Mouse (Mus musculus): Measurements from ENCODE around the gene Smarcd1. TPM values are rescaled to one million over a fixed set of nuclear protein-coding genes. Genes with fewer than 3 reads are reported as not detected.

Gene Smarcd1
- polyA plus RNA-seq, 1 experiment from 2014 or later = 134 TPM

GRCm38 (mm10) chr15:99669392-99669791 lies 32.5 kb upstream of the Smarcd1 start:
- peak overlapping the region; percentile 96 for H3K9ac ChIP-seq

DNA sequence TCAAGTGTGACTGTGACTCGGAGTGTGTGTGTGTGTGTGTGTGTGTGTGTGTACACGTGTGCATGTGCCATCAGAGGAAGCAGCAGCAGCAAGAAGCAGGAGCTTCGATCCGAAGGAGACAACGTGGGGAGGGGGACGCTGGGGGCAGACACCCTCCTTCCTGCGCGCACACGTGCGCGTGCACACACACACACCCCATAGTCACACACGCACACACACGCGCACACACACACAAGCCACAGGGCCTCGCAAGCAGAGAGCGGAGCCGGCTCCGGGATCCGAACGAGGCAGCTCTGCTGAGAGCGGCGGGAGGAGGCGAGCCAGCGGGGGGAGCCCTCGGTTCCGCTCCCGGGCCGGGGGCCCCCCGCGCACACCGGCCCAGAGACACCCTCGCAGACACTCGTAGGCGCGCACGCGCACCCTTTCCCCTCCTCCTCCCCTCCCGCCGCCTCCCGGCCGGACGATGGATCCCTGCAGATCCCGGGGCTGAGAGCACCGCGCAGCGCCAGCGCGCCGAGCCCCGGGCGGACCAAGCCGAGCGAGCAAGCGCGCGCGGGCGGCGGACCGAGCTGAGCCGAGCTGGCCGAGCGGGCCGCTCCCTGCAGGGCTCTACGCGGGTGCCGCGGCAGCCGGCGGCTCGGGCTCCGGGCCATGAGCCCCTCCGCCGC lies 31.6 kb upstream of the Smarcd1 start, which contains the start of gene Asic1:
Asic1 (plus strand) TSS at position 215 of the 668 bp plus-strand sequence.
- Histone ChIP-seq H3K27ac (peak within 1 kb of the TSS; percentile 96), H3K36me3 (peaks cover 13% of the 10 kb centered on the region; the same call in 1 of the 2 replicates), H3K4me3 (peak within 1 kb of the TSS; percentile 78), H3K9ac (peak within 1 kb of the TSS; percentile 96), H3K4me1 (replicated peaks) (peaks cover 79% of the 10 kb centered on the region), H3K4me2 (peak within 1 kb of the TSS; percentile 68), H3K9me3 (no peaks in the 10 kb centered on the region), H3K27me3 (0 out of 2 replicates have a peak, but pooled peaks cover 5% of the 10 kb centered on the region)
- under 1% methylated on average over 68 of the region's 74 CpGs for WGBS
- ATAC-seq (ENCODE audit: low FRiP score) = peak; percentile 65

More at GRCm38 (mm10) chr15:99669392-99669791, 32.5 kb upstream of the Smarcd1 start:
- no peak for ATAC-seq (ENCODE audit: low FRiP score)
- H3K4me3 ChIP-seq = peak overlapping the region; percentile 78
- WGBS = 0% methylated on average over 1 of the region's 1 CpGs
- H3K4me1 ChIP-seq (replicated peaks) = peaks cover 79% of the 10 kb centered on the region
- 0 out of 2 replicates have a peak, but pooled peaks cover 5% of the 10 kb centered on the region for H3K27me3 ChIP-seq
- H3K9me3 ChIP-seq = no peaks in the 10 kb centered on the region
- H3K36me3 ChIP-seq = peaks cover 13% of the 10 kb centered on the region; the same call in 1 of the 2 replicates
- H3K27ac ChIP-seq = peak overlapping the region; percentile 96
- H3K4me2 ChIP-seq = peak overlapping the region; percentile 68

DNA sequence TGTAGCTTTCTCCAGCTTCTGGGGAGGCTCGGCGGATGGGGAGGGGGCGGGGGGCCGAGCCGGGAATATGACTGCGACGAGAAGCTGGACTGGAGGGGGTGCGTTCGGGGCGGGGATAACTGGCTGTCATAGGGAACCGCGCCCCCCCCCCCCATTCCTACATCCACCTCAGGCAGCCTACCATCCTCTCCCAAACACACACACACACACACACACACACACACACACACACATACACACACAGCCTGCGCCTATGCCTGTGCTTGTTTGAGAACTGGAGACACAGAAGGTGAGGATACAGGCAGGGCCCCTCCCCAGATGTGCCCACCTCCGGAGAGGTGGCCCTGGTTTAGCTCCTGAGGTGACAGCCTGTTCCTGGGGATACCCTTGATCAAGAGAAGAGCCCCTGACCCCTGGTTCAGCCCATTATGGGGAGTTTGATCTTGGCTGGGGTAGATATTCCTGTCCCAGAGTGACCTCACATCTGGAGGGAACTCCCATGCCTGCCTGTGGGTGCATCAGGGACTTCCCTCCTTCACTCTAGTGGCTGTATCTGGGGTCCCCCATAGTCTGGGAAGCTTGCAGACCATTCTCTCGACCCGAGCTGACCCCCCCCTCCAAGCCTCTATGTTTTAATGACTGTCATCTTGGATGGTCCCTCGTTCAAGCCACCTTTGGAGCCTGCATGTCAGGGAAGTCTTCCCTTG lies 30.8 kb upstream of the Smarcd1 start:
- peak overlapping the region; percentile 78 for H3K4me3 ChIP-seq
- peaks cover 79% of the 10 kb centered on the region for H3K4me1 ChIP-seq (replicated peaks)
- H3K9me3 ChIP-seq = no peaks in the 10 kb centered on the region
- peak overlapping the region; percentile 96 for H3K9ac ChIP-seq
- H3K27ac ChIP-seq = peak overlapping the region; percentile 96
- peaks cover 13% of the 10 kb centered on the region; the same call in 1 of the 2 replicates for H3K36me3 ChIP-seq
- 0 out of 2 replicates have a peak, but pooled peaks cover 5% of the 10 kb centered on the region for H3K27me3 ChIP-seq
- H3K4me2 ChIP-seq = peak overlapping the region; percentile 68
- ATAC-seq (ENCODE audit: low FRiP score) = peak; percentile 37
- 24% methylated on average over 5 of the region's 17 CpGs for WGBS

GRCm38 (mm10) chr15:99671783-99672182 lies 30.1 kb upstream of the Smarcd1 start:
- peak overlapping the region; percentile 96 for H3K9ac ChIP-seq
- H3K4me1 ChIP-seq (replicated peaks) = peaks cover 79% of the 10 kb centered on the region
- H3K4me3 ChIP-seq = peak overlapping the region; percentile 78
- H3K27me3 ChIP-seq = 0 out of 2 replicates have a peak, but pooled peaks cover 5% of the 10 kb centered on the region
- H3K4me2 ChIP-seq = peak overlapping the region; percentile 68
- no peak for ATAC-seq (ENCODE audit: low FRiP score)
- peak overlapping the region; percentile 96 for H3K27ac ChIP-seq
- 70% methylated on average over 14 of the region's 14 CpGs for WGBS
- peaks cover 13% of the 10 kb centered on the region; the same call in 1 of the 2 replicates for H3K36me3 ChIP-seq
- H3K9me3 ChIP-seq = no peaks in the 10 kb centered on the region

DNA sequence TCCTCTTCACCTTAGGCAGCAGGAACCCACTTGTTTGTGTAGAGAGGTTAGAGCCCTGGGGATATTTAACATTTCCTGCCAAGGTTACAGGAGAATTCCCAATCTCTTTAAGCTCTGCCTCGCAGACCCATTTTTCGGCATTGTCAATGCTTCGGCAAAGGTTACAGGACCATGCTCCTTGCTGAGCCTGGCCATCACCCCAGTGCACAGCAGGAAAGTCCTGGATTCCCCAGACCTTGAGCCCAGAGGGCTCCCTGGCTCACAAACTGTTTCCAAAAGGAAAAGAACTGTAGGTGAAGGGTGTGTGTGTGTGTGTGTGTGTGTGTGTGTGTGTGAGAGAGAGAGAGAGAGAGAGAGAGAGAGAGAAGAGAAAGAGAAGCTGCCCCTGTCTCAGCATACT lies 27.1 kb upstream of the Smarcd1 start:
- peaks cover 89% of the 10 kb centered on the region for H3K4me1 ChIP-seq (replicated peaks)
- H3K36me3 ChIP-seq = peaks cover 13% of the 10 kb centered on the region; the same call in 1 of the 2 replicates
- H3K27ac ChIP-seq = peak overlapping the region; percentile 35; the same call in 1 of the 2 replicates
- H3K4me3 ChIP-seq = peak overlapping the region; percentile 26
- H3K27me3 ChIP-seq = 0 out of 2 replicates have a peak, but pooled peaks cover 5% of the 10 kb centered on the region
- ATAC-seq (ENCODE audit: low FRiP score) = no peak
- 79% methylated on average over 3 of the region's 3 CpGs for WGBS
- peak overlapping the region; percentile 35 for H3K9ac ChIP-seq
- peak overlapping the region; percentile 68 for H3K4me2 ChIP-seq
- no peaks in the 10 kb centered on the region for H3K9me3 ChIP-seq

- H3K9me3 ChIP-seq = no peaks in the 10 kb centered on the region
- peak overlapping the region; percentile 68 for H3K4me2 ChIP-seq
- peaks cover 20% of the 10 kb centered on the region for H3K36me3 ChIP-seq
- H3K9ac ChIP-seq = peak overlapping the region; percentile 68
- H3K4me3 ChIP-seq = peak overlapping the region; percentile 21
- WGBS = 16% methylated on average over 8 of the region's 8 CpGs
- H3K4me1 ChIP-seq (replicated peaks) = peaks cover 74% of the 10 kb centered on the region
- 0 out of 2 replicates have a peak, but pooled peaks cover under 1% of the 10 kb centered on the region for H3K27me3 ChIP-seq
- peak; percentile 58; the same call in 1 of the 2 replicates for ATAC-seq (ENCODE audit: low FRiP score)
- peak overlapping the region; percentile 88 for H3K27ac ChIP-seq
Observed at GRCm38 (mm10) chr15:99677089-99677488, 24.8 kb upstream of the Smarcd1 start.

DNA sequence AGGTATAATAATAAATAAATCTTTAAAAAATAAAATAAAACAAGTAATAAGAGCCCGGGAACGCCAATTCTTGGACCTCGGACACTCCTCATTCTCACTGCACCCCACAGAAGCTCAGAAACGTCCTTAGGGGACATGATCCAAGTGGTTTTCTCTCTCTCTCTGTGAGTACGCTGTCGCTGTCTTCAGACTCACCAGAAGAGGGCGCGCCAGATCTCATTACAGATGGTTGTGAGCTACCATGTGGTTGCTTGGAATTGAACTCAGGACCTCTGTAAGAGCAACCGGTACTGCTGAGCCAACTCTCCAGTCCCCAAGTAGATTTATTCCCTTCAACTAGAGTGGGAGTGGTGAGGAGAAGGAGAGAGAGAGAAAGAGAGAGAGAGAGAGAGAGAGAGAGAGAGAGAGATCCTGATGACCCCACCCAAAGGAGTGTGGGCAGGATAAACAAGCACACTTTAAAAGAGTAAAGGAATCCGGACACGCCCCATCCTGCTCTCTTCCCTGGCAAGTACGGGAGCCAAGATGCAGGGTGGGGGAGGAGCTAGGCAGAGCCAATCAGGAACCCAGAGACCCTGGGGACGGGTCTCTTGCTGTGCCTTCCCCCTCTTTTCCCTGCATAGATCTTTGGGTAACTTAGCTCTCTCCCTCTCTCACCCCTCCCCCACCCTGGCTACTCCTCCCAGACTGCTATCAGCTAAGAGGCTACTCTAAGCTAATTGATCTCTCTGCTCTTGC lies 23.7 kb upstream of the Smarcd1 start:
- Histone ChIP-seq H3K27ac (no peak overlapping the region), H3K9ac (no peak overlapping the region), H3K9me3 (no peaks in the 10 kb centered on the region), H3K4me3 (no peak overlapping the region), H3K4me1 (replicated peaks) (peaks cover 63% of the 10 kb centered on the region), H3K27me3 (no peaks in the 10 kb centered on the region), H3K4me2 (0 out of 2 replicates have a peak overlapping the region, but pooled peaks have one; percentile 13), H3K36me3 (peaks cover 22% of the 10 kb centered on the region)
- 19% methylated on average over 13 of the region's 13 CpGs for WGBS
- ATAC-seq (ENCODE audit: low FRiP score) = peak; percentile 35; the same call in 1 of the 2 replicates

DNA sequence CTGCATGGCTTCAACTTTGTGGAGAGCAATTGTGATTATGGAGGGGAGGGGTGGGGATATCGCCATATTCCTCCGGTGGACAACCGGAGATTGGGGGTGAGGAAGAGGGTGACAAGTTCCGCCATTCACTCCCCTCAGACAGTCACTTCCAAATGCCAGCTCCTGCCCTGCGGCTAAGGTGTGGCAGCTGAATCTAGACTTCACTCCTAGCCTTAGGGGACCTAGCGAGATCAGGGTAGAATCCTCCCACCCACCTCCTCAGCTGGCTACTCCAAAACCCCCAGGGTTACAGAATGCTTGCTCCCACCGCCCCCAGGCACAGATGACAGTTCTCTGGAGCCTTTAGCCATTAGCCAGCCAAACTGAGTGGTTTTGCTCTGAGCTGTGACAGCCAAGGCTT lies 22.9 kb upstream of the Smarcd1 start:
- Histone ChIP-seq H3K27ac (peak overlapping the region; percentile 23; the same call in 1 of the 2 replicates), H3K9me3 (no peaks in the 10 kb centered on the region), H3K4me2 (0 out of 2 replicates have a peak overlapping the region, but pooled peaks have one; percentile 13), H3K4me3 (no peak overlapping the region), H3K36me3 (peaks cover 28% of the 10 kb centered on the region), H3K4me1 (replicated peaks) (peaks cover 55% of the 10 kb centered on the region), H3K27me3 (no peaks in the 10 kb centered on the region), H3K9ac (no peak overlapping the region)
- no peak for ATAC-seq (ENCODE audit: low FRiP score)
- 72% methylated on average over 7 of the region's 7 CpGs for WGBS

DNA sequence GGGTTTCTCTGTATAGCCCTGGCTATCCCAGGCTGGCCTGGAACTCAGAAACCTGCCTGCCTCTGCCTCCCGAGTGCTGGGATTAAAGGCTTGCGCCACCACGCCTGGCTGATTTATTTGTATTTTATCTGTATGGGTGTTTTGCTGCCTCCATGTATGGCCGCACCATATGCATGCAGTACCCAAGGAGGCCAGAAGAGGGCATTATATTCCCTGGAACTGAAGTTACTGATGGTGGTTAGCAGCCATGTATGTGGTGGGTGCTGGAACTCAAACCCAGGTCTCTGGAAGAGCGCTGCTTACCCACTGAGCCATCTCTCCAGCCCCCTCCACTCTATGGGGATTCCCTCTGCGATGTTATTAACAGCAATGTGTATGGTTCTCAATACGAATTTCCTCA lies 19.0 kb upstream of the Smarcd1 start:
- no peak for ATAC-seq (ENCODE audit: low FRiP score)
- 93% methylated on average over 7 of the region's 7 CpGs for WGBS
- Histone ChIP-seq H3K4me2 (no peak overlapping the region), H3K36me3 (peaks cover 61% of the 10 kb centered on the region), H3K4me3 (no peak overlapping the region), H3K9me3 (no peaks in the 10 kb centered on the region), H3K4me1 (replicated peaks) (peaks cover 16% of the 10 kb centered on the region), H3K9ac (no peak overlapping the region), H3K27me3 (no peaks in the 10 kb centered on the region), H3K27ac (no peak overlapping the region)

DNA sequence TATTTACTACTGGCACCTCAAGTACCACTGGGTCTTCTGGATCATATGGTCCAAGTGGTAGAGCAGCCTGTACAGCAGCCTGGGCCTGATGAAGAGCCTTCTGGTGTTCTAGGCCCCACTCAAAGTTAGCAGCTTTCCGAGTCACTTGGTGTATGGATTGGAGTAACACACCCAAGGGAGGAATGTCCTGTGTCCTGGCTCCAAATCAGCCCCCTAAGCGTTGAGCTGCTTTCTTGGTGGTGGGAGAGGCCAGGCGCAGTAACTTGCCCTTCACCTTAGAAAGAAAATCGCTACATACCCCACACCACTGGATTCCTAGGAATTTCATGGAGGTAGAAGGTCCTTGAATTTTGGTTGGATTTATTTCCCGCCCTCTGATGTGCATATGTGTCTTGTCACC lies 17.8 kb upstream of the Smarcd1 start:
- WGBS = 95% methylated on average over 5 of the region's 5 CpGs
- no peak for ATAC-seq (ENCODE audit: low FRiP score)
- Histone ChIP-seq H3K9ac (no peak overlapping the region), H3K9me3 (no peaks in the 10 kb centered on the region), H3K36me3 (peaks cover 63% of the 10 kb centered on the region), H3K4me1 (replicated peaks) (peaks cover 3% of the 10 kb centered on the region), H3K27ac (no peak overlapping the region), H3K4me3 (no peak overlapping the region), H3K4me2 (no peak overlapping the region), H3K27me3 (no peaks in the 10 kb centered on the region)

GRCm38 (mm10) chr15:99688712-99689111 lies 13.2 kb upstream of the Smarcd1 start:
- no peaks in the 10 kb centered on the region for H3K9me3 ChIP-seq
- WGBS = 4% methylated on average over 4 of the region's 4 CpGs
- no peak overlapping the region for H3K9ac ChIP-seq

More at GRCm38 (mm10) chr15:99688712-99689111, 13.2 kb upstream of the Smarcd1 start:
- H3K4me3 ChIP-seq = no peak overlapping the region
- peaks cover 52% of the 10 kb centered on the region for H3K36me3 ChIP-seq
- peak; percentile 41; the same call in 1 of the 2 replicates for ATAC-seq (ENCODE audit: low FRiP score)
- no peak overlapping the region for H3K4me2 ChIP-seq
- H3K4me1 ChIP-seq (replicated peaks) = peaks cover 36% of the 10 kb centered on the region
- no peak overlapping the region for H3K27ac ChIP-seq
- H3K27me3 ChIP-seq = no peaks in the 10 kb centered on the region

Data from hindbrain, embryonic 13.5 days (tissue).